Mouse (Mus musculus) kidney, postnatal 4 days (tissue): ENCODE measurements at regions not wholly inside any gene's neighbourhood (a gene's known extent, or its start where the extent isn't known, plus 50 kb on each side); places are given as distances from the start of the nearest gene placed in this dataset.

Source experiments
- DNase-seq, 2 experiments: peaks; one replicate each; pipeline ENCODE4 v3.0.0; 2021; ENCODE audit warnings: mixed read lengths in 2 of 2

DNA sequence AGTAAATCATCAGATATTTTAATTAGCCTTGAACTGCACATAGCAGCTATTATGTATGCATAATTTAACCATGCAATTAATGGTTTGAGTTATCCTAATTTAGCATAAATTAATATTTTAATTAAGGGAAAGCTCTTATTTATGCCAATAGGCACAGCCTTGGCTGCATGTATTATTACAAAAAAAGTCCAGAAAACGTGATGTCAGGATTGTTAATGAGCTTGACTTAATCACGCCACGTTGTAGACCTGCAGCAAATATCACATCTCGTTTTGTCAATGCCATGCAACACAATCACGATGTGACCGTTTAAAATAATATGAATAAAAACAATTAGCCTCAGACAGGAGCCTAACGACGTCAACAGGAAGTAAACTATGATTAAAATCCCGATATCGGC lies 189.9 kb downstream of the Plk2 start:
- no peak for DNase-seq

DNA sequence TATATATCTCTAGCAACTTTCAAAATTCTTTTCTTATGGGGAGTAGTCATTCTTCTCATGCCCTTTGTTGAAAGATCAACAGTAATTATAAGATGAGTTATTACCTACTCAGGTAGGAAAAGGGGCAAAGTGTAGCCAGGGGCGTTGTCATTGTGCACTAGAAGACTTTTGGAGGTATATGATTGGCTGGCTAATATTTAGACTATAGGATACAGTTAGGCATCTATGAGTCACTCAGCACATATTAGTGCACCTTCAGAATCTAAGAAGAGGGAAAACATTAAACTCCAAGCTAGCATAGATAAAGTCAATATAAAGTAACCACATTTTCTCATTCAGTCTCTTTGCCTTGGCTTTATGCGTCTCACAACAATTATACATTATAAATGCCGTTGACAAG lies 199.8 kb downstream of the Plk2 start:
- DNase-seq, result no peak

DNA sequence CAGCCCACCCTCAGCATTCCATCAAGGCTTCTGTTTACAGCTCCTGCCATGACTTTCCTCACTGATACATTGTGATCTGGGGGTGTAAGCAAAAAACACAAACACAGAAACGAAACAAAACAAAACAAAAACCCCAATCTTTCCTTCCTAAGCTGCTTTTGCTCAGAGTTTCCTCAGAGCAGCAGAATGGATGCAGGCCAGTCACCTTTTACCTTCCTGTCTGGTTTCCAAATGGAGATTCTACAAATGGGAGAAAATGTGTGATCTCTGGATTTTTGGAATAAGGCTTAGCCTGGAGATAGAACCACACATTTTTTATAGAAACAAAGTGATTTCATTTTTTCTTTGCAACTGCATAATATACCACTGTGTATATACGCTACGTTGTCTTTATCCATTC lies 204.8 kb downstream of the Plk2 start:
- no peak for DNase-seq

DNA sequence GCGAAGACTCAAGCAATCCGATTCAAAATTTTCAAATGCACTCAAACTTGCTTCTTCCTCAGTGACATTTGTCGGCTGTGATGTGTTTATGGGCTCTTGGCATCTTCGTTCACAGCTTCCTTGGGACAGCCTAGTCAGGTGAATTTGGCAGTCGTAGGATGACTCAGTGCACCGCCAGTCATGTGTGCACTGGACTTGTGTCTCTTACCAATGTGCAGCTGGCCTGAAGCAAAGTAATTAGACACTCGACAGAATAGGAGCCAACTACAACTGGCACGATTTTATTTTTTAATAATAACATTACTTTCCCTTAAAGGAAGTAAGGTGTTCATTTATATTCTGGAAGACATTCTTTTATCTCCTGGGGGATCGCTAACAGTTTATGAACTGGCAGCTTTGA lies 205.5 kb downstream of the Plk2 start:
- peak; percentile 1 to 4 for DNase-seq

DNA sequence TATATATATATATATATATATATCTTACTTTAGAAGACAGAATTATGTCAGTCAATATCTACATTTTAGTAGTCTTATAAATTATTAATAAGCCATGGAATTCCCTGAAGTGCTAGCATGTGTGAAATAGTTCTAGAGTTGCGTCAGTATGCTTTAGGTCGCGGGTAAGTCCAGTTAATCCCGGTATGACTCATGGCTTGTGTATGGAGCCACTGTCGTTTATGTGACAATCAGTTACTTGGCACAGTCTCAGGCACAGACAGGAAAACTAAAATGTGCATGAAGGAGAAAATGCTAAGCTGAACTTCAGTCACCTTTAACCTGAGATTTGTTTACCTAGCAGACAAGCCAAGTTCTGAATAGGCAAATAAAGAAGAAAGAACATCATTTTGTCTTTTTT lies 206.5 kb downstream of the Plk2 start:
- no peak for DNase-seq

DNA sequence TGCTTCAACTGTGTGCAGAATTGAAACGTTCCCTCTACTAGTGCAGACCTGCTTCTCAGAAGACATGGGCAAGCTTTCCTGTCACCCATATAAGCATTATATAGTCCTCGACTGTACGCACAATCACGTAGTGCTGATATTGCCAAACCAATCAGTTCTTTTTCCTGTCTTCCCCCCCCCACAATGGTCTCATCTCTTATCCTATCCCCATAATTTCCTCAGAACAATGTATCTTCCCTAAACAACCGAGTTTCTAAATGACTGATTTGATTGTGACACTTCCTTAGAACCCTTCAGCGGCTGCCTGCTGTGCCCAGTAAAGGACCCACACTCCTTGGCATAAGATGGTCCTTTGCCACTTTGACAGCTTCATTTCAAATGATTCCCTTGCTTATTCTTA lies 207.0 kb downstream of the Plk2 start:
- DNase-seq, result no peak

DNA sequence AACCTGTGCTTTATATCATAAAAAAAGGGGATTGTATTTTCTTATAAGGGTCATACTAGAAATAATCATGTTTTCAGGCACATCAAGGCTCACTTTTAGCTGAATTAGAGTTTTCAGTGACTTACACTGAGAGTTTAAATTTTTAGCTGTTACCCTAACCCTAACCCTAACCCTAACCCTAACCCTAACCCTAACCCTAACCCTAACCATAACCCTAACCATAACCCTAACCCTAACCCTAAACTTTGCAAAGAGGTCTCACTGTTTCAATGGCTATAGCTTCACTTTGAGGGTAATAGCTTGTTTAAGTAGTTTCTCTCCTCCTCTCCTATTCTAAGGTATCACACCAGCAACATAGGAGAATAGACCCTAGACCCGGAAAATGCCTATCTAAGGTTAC lies 208.0 kb downstream of the Plk2 start:
- no peak for DNase-seq

DNA sequence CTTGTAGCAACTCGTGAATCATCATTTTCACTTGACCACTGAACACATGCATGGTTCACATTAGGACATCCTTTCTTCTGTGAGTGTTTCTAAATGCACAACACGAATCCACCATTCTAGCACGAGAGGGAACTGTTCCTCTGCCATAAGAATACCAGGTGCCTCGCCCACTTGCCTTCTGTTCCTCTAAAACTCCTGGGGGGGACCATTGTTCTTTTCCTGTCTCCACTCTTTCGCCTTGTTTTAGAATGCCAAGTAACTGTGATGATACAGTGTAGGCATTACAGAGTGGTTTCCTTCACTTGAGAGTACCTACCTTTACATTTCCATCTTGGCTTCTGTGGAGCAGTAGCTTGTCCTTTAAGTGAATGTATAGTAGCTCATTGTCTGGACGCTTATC lies 224.2 kb downstream of the Plk2 start:
- no peak for DNase-seq

DNA sequence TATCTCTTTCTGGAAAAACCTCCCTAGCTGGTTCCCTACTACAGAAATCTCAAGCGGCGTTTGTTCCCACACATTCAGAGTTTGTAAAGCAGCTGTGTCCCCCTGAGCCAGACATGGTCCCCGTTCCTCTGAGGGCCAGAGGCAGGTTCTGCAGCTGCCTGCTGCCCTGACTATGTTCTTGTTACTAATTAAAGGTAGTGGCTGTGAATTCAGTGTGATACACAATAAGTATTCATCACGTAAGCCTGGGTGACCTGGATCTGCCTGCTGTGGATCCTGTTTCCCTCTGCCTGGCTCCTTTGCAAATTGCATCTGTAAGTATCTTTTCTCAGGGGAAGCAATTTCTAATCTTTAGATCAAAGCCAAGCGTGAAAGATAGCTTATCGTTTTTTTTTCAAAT lies 232.3 kb downstream of the Plk2 start:
- DNase-seq, result no peak

DNA sequence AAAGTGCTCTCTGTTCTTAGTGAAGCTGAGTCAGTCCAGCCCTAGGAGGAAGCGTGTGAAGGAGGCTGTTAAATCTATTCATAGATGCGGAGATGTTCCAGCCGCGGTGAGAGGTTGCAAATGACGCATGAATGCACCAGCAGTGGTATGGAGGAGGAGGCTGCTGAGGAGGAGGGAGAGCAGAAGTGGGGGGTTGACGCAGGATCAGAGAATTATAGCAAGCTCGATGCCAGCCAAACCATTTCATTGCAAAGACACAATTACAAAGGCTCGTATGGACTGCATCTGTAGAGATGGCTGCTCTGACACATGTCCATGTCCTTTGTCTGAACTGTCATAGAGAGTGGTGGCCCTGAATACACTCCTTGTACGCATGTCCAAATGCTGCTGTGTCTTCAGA lies 232.9 kb downstream of the Plk2 start:
- DNase-seq, result no peak

DNA sequence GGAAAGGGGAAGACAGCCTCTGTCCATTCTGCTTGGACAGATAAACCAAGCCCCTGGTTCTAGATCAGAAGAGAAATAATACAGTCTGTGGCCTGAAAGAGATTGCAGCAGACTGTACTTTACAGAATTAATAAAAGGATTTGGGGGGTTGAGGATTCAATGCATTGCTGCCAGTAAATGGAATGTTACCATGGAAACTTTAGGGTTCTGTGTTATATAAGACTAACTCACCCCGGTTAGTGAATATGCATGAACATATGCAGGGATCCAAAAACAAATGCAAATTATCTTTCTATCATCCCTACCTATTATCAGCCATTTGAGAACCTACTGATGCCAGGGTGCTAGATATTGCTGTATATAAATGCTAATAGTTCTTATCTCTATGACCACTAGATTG lies 233.4 kb downstream of the Plk2 start:
- no peak for DNase-seq

DNA sequence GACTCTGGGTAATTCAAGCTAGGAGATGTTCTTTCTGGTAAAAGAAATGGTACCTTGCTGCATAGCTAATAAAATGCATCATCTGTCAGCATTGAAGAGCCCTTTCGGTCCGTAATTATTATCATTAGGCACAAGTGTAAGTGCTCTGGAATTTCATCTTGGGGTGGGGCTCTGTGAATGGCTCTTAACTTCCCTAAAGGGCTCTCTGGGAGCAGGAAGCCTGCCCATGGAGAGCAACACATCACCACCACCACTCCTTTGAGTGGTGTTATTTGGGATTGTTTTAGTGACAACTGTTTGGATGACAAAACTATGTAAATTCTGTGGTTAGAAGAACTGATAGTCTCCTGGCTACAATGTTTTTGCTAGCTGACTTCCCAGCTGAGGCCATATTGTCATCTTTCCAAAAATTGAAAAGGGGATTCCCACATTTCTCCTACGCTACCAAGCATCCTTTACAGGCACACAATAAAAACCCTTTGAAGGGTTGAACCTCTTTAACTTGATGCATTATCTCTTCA lies 238.5 kb downstream of the Plk2 start:
- no peak for DNase-seq

DNA sequence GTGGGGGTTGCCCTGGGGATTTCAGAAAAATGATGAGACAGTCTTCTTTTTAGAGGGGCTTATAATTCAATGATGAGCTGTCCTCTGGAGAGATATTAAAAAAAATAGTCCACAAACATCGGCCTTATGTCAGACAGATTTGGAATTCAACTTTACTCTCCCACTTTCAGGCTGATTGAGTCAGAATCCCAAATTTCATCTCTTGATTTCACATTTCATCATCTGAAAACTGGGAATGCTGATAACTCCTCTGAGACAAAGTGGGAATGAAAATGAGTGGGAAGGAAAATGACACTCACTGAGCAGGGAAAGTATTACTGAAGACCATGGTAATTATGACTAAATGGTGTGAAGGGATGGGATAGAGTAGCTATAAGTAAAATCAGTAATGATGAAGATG lies 239.1 kb downstream of the Plk2 start:
- DNase-seq, result no peak

DNA sequence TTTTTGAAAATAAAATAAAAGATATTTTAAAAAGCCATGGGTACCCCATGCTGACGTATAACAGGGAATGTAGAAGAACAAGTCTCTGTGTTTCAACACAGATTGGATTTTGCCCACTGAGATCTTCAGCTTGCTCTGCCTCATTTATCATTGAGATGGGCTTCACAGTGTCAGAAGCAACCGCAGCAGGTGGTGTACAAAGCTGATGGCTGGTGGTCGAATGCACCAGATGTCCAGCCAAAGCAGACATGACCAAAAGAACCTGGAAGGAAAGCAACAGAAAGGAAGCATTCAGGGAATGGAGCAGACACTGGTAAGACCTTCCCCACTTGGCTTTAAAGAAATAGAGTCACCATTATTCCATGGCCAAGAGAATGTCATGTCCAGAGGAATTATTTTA lies 247.9 kb downstream of the Plk2 start:
- DNase-seq, result no peak

DNA sequence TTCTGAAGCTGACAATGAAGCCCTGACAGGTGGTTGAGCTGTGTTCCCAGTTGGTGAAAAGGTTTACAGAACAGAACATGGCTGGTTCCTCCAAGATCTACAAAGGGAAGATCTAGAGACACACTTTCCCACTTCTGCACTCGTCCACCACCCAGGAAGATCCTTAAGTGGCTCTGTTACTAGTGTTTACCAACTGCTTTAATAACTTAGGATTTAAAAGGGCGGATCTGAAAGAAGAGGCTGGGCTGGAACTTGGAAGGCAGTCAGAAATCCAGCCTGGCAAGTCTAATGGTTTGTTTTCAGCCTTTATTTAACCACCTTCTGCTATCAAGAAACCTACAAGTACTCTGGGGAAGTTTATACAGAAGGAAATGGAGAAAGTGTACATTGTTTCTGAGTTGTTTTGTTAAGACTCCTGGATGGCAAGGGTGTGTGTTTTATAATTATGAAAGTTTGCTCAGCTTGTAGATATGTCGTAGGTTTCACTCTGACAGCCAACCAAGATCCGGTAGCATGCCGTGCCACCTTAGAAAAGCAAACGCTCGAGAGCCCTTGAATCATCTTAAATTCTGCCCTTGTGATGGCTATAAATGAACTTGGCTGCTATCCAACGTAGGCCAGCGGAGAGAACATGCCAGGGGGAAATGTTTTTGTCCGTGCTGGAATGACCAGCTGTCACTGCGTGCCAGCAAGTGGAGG lies 248.5 kb downstream of the Plk2 start:
- peak; percentile 18 to 44 for DNase-seq

DNA sequence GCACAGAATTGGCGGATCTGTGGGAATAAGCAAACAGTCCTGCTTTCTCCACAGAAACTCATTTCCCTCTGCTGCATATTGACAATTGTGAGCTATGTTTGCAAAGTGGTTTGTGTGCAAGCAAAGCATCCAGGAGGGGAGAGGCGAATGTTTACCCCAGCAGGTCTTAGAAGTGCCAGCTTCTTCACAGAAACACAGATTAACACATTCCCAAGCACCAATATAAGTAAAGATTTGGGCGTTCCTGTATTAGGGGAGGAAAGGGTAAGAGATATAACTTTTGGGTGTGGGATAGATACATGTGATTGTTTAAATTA lies 249.0 kb downstream of the Plk2 start:
- DNase-seq, result no peak

DNA sequence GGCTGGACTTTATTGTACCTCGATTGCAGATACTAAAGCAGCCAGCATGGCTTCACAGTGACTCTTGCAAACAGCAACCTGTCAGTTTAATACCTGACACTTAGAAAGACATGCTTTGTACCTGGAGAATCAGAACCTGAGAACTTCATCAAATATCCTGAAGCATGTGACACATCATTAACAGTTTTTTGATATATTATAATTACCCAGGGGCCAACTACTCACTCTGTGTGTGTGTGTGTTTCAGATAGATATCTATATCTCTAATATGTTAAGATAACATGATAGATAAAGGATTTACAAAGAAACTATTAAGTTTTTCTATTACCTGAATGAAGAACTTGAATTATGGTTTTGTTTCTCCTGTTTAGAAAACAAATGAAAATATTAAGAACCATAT lies 254.5 kb downstream of the Plk2 start:
- no peak for DNase-seq

DNA sequence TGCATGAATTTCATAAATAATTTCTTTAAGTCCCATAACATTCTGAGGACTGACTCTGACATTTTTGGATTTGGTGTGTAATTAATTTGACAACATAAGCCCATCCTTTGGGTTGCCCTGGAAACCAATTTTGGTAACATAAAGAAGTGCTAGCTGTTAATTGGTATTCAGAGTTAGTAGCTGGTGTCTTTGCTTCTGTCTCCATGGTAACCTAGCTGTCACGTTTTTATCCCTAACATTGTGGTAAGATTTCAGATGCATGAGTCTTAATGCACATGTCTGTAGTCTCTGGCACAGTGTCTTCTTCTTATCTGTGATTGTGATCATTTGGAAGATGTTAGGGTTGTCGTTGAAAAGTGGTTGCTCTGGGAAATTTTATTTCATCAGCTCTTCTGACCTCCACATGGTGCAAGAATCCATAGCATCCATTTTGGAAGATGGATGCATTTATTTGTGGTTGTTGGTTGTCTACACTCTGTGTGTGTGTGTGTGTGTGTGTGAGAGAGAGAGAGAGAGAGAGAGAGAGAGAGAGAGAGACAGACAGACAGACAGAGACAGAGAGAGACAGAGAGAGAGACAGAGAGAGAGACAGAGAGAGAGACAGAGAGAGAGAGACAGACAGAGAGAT lies 255.1 kb downstream of the Plk2 start:
- DNase-seq, result no peak

DNA sequence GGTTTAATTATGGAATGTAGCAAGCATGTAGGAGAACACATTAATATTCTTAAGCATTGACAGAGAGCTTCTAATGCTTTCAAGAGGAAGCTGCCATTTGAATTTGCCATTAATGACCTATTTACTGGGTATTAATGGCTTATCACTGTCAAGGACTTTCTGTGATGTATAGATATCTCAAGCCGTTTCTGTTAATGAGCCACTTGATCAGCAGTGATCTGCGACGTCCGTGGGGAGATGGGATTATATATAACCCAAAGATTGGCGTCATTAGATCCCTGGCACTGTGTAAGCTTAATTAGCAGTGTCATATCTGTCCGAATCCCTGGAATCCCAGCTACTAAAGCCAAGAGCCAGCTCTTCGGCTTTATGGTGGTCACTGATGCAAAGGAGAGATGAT lies 257.4 kb downstream of the Plk2 start:
- no peak for DNase-seq

DNA sequence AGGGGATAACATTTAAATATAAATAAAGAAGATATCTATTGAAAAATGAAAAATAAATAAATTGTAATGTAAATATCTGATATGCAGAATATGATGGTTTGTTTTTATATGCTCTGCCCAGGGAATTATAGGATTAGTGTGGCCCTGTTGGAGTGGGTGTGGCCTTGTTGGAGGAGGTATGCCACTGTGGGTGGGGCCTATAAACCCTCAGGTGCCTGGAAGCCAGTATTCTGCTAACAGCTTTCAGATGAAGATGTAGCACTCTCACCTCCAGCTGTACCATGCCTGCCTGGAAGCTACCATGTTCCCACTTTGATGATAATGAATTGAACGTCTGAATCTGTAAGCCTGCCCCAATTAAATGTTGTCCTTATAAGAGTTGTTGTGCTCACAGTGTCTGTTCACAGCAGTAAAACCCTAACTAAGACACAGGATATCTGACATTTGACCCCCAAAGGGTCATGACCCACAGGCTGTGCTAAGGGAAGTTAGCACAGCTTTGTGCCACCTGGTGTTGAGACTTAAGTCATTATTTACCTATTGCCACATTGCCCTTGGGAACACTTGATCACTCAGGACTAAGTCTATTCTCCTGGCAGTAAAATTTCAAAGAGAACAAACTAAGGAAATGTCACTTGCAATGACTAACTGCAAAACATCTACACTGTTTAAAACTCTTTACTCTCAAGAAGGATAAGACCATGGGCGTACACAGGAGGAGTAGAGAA lies 270.4 kb downstream of the Plk2 start:
- DNase-seq, result no peak

DNA sequence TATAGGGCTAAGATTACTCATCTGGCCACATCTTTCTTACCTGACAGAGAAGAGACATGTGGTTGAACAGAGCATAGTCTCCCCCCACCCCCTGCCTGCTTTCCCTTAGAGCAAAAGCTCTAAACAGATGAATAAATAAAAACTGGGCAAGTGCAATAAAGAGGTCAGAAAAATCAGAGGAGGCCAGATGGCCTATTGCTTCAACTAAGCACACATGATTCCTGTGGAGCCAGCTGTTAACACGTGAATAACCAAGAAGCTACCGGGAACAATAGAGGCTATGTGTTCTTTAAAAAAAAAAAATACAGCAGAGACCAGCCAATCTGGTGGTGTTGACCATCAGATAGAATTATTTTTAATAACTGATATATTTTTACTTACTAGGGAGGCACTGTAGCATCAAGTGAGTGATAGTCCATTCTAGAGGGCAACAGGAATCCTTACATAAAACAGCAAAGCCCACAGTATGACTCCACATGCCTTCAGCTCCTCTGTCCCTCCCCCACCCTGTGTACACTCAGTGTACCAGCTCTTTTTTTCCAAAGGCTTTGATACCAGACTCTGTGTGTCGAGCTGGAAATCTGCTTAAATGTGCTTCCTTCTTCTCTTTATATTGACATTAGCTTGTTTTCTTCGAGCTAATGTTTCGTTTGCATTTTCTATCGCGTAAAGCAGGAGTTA lies 272.6 kb downstream of the Plk2 start:
- DNase-seq, result no peak

DNA sequence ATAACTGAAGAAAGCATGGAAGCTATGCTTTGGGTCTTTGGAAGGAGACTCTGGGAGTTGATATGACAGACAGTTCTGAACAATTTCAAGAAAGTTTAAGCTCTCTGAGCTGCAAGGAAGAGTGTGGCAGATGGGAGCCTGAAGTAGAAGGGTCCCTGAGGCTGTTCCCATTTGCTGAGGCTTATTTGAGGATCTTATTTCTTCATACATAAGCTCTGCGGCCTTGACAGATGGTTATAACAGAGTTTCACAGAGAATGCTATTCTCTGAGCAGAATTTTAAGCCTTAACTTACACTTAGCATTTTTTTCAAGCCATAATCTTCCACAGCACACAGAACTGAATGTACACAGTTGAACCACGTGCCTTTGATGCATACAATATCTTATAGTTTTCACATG lies 278.7 kb downstream of the Plk2 start:
- no peak for DNase-seq

DNA sequence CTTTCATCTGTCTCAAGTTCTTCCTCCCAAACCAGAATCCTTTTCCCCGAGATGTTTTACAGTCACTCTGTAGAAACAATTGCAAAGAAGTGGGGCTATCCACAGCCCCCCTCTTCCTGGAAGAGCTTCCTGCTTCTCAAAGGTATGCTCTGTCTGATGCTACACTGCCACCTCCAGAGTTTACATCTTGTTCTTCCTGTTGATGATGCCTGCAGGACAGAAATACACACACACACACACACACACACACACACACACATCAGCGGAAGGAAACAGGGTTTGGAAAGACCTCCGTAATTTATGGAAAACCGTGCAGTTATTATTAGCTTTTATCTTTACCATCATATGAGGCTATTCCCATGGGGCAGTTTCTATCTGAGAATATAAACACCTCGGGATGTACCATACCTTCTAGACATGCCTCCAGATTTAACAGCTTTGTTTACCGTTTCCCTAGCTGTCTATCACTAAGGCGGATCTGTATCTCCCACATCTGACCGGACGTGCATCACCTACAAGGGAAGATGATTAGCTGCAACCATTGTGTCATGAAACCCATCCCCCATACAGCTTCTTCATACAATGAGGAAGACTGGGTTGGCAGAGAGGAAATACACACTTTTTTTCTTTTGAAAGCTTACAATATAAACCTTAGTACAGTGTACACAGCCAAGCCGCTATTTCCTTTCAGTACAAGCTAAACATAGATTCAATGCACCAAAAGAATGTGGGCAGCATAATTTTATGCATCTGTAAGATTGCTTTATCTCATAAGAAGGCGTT lies 288.6 kb downstream of the Plk2 start:
- peak; percentile 18 to 32 for DNase-seq
